Mouse (Mus musculus) lung, postnatal 0 days (tissue): ENCODE results near the gene Smc3.

Experiments
- CTCF ChIP-seq: IDR thresholded peaks from 2 replicates; pipeline ENCODE4 v1.5.1; 2016; ENCODE audit warnings: antibody characterized with exemption, mild to moderate bottlenecking
- EP300 ChIP-seq: IDR thresholded peaks from 2 replicates; pipeline ENCODE4 v1.6.1; 2016; ENCODE audit warnings: antibody characterized with exemption, mild to moderate bottlenecking, control low read depth

DNA sequence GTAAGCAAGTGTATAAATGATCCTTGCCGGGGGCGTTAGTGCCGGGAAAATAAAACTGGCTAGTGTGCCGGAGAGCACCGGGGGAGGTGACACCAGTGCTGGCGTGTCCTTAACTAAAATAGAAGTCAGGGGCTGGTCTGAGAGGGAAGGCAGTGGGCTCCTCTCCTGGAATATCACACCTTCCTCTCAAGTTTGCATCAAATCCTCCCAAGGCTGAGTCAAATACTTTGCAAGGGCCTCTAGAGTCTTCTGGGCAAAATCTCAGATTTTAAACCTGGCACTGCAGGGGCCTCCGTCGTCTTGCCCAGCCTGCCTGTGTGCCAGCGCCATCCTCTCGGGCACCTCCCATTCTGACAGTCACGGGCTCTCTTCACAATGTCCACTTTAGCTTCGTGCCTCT lies 49.2 kb upstream of the Smc3 start:
- TF ChIP-seq CTCF (no peak), EP300 (no peak)
